Comparison of ENCODE assay signal across 8 mouse cellular contexts in genomic region chr7:117382006-117382405, GRCm38 (mm10). TPM values are rescaled to one million over a fixed set of nuclear protein-coding genes. Genes with fewer than 3 reads are reported as not detected.
A peak's percentile ranks its signal among the peaks of the same experiment; 100 is the strongest.
DNase-seq lines count a peak whose midpoint lies in the region; ATAC-seq and TF ChIP-seq lines count a peak whose summit lies in the region.

No protein-coding gene starts in this region.

- TF ChIP-seq CTCF in lung, adult 2 months (IDR thresholded peaks at IDR 0.05; ENCODE audit: insufficient read depth, low read length) = no peak
- TF ChIP-seq CTCF in intestine, postnatal 0 days (IDR thresholded peaks at IDR 0.05; ENCODE audit: low read depth) = no peak

- peak overlapping the region; percentile 95 for H3K27ac ChIP-seq in forebrain, embryonic 10.5 days
- H3K27ac ChIP-seq in intestine, postnatal 0 days (ENCODE audit: low read depth, low read length) = no peak overlapping the region
- H3K27ac ChIP-seq in neural tube, embryonic 14.5 days (ENCODE audit: low read depth, low read length) = no peak overlapping the region

- H3K9me3 ChIP-seq in forebrain, embryonic 10.5 days = no peaks in the 10 kb centered on the region
- H3K9me3 ChIP-seq in intestine, postnatal 0 days (ENCODE audit: control insufficient read depth) = no peaks in the 10 kb centered on the region
- H3K9me3 ChIP-seq in neural tube, embryonic 14.5 days (ENCODE audit: control insufficient read depth, low read length) = no peaks in the 10 kb centered on the region

- H3K4me1 ChIP-seq in lung, adult 2 months (ENCODE audit: control insufficient read depth, insufficient read depth, low read length) = peaks cover 2% of the 10 kb centered on the region; the same call in 1 of the 2 replicates
- peaks cover 54% of the 10 kb centered on the region for H3K4me1 ChIP-seq in forebrain, embryonic 10.5 days
- H3K4me1 ChIP-seq in intestine, postnatal 0 days (replicated peaks; ENCODE audit: control insufficient read depth, insufficient read depth, low read length) = 0 out of 2 replicates have a peak, but pooled peaks cover 7% of the 10 kb centered on the region
- H3K4me1 ChIP-seq in neural tube, embryonic 14.5 days (ENCODE audit: control insufficient read depth, insufficient read depth, low read length) = peaks cover 7% of the 10 kb centered on the region

- peak overlapping the region; percentile 96 for H3K4me2 ChIP-seq in intestine, postnatal 0 days (replicated peaks; ENCODE audit: low read depth)
- H3K4me2 ChIP-seq in neural tube, embryonic 14.5 days (ENCODE audit: low read depth, low read length) = peak overlapping the region; percentile 95

- 28% methylated on average over 2 of the region's 2 CpGs for WGBS in lung, adult 2 months
- 18% methylated on average over 2 of the region's 2 CpGs for WGBS in forebrain, embryonic 10.5 days
- WGBS in intestine, postnatal 0 days = 38% methylated on average over 2 of the region's 2 CpGs
- WGBS in neural tube, embryonic 14.5 days = 43% methylated on average over 2 of the region's 2 CpGs

- H3K4me3 ChIP-seq in lung, adult 2 months (replicated peaks; ENCODE audit: extremely low read depth, low read depth, low read length) = peak overlapping the region; percentile 42
- H3K4me3 ChIP-seq in forebrain, embryonic 10.5 days = peak overlapping the region; percentile 94
- H3K4me3 ChIP-seq in intestine, postnatal 0 days (ENCODE audit: low read depth, low read length) = peak overlapping the region; percentile 88
- H3K4me3 ChIP-seq in neural tube, embryonic 14.5 days (ENCODE audit: low read depth, low read length) = peak overlapping the region; percentile 78

- peaks cover 31% of the 10 kb centered on the region for H3K27me3 ChIP-seq in forebrain, embryonic 10.5 days (ENCODE audit: poor library complexity, severe bottlenecking)
- 0 out of 2 replicates have a peak, but pooled peaks cover 4% of the 10 kb centered on the region for H3K27me3 ChIP-seq in intestine, postnatal 0 days (replicated peaks; ENCODE audit: control insufficient read depth, insufficient read depth, low read length)
- peaks cover 2% of the 10 kb centered on the region for H3K27me3 ChIP-seq in neural tube, embryonic 14.5 days (ENCODE audit: control insufficient read depth, insufficient read depth, low read length)

- peak overlapping the region; percentile 65; the same call in 1 of the 2 replicates for H3K9ac ChIP-seq in intestine, postnatal 0 days (ENCODE audit: low read depth, low read length)
- H3K9ac ChIP-seq in neural tube, embryonic 14.5 days (replicated peaks; ENCODE audit: low read depth, low read length) = peak overlapping the region; percentile 80

- no peak for ATAC-seq in intestine, postnatal 0 days
- no peak for ATAC-seq in neural tube, embryonic 14.5 days (ENCODE audit: low read depth)

- DNase-seq in lung, adult 2 months = no peak
- no peak for DNase-seq in lung, postnatal 25 days (ENCODE audit: low spot score)
- no peak for DNase-seq in forebrain, embryonic 10.5 days (ENCODE audit: extremely low spot score, low spot score)
- no peak for DNase-seq in thymus, postnatal 0 days (ENCODE audit: low spot score)
- no peak for DNase-seq in cerebellum, postnatal 4 days (ENCODE audit: low spot score in 2 of 2)
- no peak for DNase-seq in right cerebral cortex, postnatal 14 days

- 0 out of 2 replicates have a peak, but pooled peaks cover 4% of the 10 kb centered on the region for H3K36me3 ChIP-seq in forebrain, embryonic 10.5 days (replicated peaks)
- no peaks in the 10 kb centered on the region for H3K36me3 ChIP-seq in intestine, postnatal 0 days (ENCODE audit: control insufficient read depth, insufficient read depth)
- no peaks in the 10 kb centered on the region for H3K36me3 ChIP-seq in neural tube, embryonic 14.5 days (ENCODE audit: control insufficient read depth, insufficient read depth, low read length)

- no peak for TF ChIP-seq POLR2A in lung, adult 2 months (IDR thresholded peaks at IDR 0.05; ENCODE audit: borderline replicate concordance, extremely low read depth, low read depth, low read length)

RNA-seq across cellular contexts. Expression of gene Xylt1, which starts 1.2 kb away (rescaled TPM):
- polyA plus RNA-seq in lung, adult 2 months (2012; rRNA removed) = 1.7 and 2.7 TPM in 2 replicates
- 1.7 and 2.3 TPM in 2 replicates for polyA plus RNA-seq in forebrain, embryonic 10.5 days (2016; fragmentation: Nextera tagmentation; extraction: Ambion mirVana)
- polyA plus RNA-seq in intestine, postnatal 0 days (2015; fragmentation: Nextera tagmentation; extraction: Ambion mirVana) = 0.52 and 0.60 TPM in 2 replicates
- polyA plus RNA-seq in neural tube, embryonic 14.5 days (2014; fragmentation: Nextera tagmentation; extraction: Ambion mirVana) = 2.6 and 3.8 TPM in 2 replicates
- polyA plus RNA-seq in thymus, postnatal 0 days (2015; fragmentation: Nextera tagmentation; extraction: Ambion mirVana) = 0.92 and 1.1 TPM in 2 replicates

Comparison
In these comparisons a context has a peak if more than half of its experiments do, and no peak if none do; other contexts are left out.
1. H3K4me3 ChIP-seq: peak in every context shown above with its lines; median percentile 94 in forebrain, embryonic 10.5 days; 88 in intestine, postnatal 0 days; 78 in neural tube, embryonic 14.5 days; 42 in lung, adult 2 months.